Mouse (Mus musculus) MEL-GATA-1-ER (cell line): ENCODE results near the gene Ears2.

Experiments
- DNase-seq: peaks from one replicate; pipeline ENCODE4 v3.0.0-alpha.2; 2012; ENCODE audit warnings: low read depth; ENCODE audit errors: extremely low read depth

Ears2 gene

DNA sequence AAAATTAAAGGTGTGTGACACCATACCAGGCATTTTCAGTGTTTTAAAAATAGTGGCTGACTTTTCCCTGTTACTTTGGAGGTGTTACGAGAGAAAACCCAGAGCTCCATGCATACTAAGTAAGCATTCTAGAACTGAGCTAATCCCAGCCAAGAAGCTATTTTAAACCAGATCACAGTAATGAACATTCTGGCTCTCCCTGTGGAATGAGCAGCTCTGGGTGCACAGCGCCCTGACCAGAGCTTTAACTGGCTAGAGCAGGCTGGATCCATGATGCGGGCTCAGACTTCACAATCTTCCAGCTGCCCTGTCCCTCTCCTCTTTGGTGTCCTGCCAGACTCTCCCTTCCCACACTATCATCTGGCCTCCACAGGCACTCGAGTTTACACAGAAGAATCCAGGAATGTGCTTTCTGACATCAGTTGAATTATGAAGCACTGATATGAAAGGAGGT, 21.9 kb downstream of the Ears2 start:
- DNase-seq = no peak

DNA sequence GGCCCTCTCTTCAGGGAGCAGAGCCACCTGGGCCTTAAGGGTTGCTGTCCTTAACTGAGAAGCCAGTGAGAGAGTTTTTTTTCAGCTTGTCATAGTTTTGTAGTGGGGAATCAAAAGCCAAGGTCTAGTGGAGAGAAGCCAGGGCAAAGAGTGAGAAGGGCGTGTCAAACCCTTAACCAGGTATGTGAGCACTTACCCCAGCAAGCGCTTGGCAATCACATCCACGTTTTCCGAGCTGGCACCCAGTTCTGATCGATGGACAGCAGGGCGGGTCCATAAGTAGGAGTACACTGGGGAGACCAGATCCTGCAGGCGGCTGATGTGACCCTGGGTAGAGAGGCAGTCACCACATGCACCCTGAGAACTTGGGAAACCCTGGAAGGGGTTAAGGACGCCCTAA, 23.0 kb downstream of the Ears2 start:
- DNase-seq = no peak

DNA sequence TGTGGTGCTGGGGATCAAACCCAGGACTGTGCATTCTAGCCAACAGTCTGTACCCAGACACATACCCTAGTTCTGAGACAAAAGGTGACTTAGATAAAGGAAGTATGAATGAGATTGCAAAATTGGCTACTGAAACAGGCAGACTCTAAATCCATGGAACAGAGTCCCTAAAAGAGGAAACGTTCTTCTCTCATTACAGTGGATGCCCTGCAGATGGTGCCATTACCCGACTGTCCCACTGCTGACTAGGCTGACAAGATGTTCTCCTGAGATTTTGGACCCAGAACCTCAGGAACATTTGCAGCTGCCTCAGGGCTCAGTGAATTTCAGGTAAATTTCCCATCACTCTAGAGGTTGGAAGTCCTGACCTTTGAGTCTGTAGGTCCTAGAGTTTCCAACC, 32.7 kb downstream of the Ears2 start:
- DNase-seq = no peak

DNA sequence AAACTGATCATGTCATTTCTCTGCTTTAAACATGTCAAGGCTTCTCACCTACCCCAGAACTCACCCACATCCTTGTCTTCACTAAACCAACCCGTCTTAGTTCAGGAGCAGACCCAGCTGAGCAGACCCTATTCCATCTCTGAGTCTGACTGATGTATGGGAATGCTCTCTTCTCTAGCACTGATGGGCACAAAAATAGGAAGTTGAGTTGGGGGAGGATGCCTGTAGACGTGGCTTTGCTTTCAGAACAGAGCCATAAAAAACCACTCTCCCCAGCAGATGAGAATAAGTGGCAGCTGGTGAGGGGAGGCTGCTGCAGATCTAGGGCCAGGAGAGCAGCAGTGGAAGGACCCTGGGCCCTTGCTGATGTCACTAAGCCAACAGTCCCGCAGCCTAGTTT, 33.7 kb downstream of the Ears2 start:
- DNase-seq = no peak

DNA sequence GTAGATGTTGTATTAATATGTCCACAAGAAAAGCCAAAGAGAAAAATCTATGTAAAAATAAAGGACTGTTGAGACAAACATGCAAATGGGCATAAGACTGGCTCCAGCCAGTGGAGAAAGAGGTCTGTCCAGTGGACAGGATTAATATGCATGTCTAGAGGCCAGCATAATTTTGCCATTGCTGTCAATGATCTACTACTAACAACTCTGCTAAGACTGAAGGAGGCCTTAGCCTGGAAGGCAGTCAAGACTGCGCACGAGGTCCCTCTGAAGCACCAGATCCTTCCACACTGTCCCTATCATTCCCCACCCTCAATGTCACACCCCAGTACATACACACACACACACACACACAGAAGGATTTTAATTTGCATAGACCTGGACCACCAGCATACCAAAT, 44.9 kb downstream of the Ears2 start:
- no peak for DNase-seq

DNA sequence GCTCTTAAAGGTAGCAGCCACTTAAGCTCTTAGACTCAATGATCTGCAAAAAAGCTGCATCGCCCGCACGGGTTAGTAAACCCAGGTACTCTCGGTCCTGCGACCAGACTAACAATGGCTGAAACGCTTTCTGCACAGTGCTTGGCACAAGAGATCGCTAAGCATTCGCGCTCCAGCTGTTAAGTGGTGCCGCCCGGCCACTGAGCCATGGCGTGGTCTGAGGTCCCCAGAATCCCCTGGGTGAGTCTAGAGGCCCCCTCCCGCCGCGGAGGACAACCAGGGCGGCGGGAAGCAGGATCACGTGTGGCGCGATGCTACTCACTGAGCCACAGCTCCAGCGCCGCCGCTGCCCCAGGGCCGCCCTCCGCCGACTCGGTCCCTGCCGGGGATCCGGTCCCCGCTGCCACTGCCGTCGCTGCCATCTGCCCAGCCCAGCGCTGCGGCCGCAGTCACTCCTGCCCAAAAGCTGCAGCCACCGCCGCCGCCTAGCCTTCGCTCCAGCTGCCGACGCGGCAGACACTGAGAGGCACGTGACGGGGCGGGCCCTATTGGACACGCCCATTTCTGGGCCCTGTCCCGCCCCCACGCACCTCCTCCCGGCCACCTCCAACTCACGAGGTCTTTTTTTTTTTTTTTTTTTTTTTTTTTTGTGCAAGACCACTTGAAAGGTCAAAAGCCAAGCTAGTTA, 46.3 kb downstream of the Ears2 start, which contains the start of gene Gga2:
TSS of gene Gga2 (minus strand) at position 556 of the 688 bp plus-strand sequence.
- peak; percentile 54 for DNase-seq

DNA sequence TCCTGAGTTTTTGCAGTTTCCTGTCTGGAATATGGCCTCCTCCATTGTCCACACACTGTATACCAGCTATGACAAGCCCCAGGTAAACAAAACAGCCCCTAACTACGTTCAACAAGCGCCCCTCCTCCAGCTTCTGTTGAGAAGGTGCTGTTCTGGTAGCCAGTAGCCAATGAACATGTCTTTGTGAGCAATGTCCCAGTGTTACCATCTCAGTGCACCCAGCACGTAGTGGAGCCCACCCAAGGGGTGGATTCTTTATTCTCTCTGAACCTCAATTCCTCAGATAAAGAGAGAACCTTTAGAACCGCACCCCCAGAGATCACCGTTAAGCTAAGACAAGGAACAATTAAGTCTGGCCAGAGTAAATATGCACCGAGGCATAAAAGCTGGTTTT, 46.8 kb downstream of the Ears2 start:
- DNase-seq = no peak

DNA sequence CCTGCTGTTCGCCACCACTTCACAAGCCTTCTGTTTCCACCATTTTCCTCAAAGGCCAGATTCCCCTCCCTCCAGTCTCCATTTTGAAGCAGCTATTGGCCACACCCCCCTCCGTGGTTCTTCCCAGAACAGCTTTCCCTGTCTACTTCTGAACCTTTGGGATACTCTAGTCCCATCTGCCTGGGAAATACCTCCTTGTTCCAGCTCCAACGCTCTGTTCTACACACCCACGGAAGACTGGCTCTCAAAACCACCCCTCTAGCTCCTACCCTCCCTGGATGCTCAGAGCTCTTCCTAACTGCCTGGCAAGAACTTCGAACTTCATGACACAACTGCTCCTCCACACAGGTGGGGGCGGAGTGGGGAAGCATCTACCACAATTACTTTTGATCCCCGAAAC, 48.1 kb downstream of the Ears2 start:
- no peak for DNase-seq

DNA sequence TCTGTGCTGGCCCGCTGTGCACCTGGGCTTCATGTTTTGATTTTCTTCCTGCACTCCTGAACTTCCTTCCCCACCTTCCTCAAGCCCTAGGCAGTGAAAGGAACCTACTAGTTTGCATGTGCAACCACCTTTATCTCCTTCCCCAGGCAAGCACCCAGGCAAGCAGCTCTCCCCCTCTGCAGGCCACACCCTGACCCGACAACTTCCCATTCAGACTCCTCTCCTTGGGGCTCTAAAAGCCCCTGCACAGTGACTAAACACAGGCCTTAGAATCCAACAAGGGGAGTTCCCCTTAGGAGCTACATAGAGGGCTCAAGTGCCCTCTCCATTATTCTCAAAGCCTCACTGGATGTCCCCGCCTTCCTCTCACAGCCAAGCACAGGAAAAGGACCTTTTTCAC, 48.8 kb downstream of the Ears2 start:
- peak; percentile 81 for DNase-seq

DNA sequence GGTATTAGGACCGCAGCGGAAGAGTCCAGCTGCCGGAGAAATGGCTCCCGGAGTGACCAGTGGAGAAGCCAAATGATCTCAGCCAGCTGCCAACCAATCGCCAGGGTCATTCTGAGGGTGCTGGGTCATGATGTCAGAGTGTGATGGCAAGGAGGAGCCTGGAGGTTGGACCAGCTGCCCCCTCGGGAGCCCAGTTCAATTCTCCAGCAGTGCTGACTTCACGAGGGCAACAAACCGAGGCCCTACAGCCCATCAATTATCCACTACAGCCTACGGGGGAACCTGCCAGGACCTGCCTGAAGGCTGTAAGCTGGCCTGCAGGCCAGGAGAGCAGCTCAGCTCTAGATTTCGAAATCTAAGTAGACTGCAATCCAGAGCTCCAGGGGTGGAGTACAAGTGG, 51.3 kb downstream of the Ears2 start:
- DNase-seq = no peak

DNA sequence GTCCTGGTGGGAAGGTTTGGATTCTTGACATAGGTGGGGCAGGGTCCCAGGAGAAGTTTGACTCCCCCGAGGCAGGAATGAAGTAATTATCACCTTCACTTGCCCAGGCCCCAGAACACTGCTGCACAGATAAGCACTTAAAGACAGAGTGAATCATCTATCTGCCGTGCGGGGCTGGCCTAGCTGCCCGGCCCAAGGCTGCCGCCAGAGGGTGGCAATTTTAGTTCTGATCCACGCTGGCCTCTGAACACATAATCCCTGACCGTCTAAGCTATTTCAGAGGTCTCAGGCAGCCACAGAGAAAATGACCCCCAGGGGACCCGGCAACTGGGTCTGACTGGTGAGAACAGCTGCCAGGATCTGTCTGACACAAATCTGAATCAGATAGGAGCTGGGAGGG, 52.0 kb downstream of the Ears2 start:
- no peak for DNase-seq

DNA sequence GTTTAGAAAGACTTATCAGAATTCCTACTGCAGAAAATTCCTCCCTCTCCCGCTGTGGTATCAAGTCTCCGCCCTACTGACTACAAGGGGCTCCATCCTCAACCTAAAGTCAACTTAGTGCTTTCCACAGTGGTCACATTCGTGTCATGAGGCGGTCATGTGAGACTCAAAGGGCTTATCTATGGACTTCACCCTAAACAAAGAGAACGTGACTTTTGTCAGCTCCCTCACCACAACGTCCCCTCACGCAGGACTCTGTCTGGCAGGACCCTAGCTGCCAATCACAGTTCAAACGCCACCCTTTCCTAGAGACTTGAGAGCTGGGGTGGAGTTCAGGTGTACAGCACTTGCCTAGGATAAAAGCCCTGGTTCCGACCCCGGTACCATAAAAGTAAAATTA, 54.1 kb downstream of the Ears2 start:
- DNase-seq = no peak

DNA sequence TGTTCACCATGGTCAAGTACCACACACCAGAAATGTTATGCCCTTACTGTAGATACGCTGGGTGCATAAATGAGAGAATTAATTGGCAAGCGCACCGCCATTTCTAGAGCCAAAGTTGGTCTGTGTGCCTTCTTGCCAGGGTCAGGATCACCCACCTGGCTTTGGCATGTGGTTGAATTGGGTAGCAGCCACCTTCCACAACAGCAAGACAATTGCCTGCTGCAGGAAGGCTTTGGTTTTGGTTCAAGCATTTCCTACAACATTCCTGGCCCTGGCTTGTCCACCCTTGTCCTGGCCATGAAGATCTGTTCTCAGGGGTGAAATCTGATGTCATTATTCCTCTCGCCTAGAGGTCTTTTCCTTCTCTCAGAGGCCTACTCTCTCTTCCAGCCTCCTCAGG, 54.7 kb downstream of the Ears2 start:
- DNase-seq = no peak

DNA sequence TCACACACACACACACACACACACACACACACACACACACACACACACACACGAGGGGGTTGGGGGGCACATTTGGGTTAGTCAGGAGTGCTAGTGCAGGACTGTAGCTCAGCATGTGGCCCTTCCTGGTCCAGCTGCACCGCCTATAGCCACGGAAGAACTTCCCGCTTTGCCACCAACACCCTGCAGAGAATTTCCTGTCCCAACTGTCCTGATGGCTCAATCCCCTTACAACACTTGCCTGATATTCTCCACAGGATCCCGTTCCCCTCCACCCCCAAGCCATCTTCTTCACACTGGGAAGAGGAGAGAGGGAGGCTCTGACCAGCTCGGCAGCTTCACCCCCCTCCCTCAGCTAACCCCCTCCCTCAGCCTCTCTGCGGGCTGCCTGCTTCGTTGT, 66.7 kb downstream of the Ears2 start:
- DNase-seq = no peak

DNA sequence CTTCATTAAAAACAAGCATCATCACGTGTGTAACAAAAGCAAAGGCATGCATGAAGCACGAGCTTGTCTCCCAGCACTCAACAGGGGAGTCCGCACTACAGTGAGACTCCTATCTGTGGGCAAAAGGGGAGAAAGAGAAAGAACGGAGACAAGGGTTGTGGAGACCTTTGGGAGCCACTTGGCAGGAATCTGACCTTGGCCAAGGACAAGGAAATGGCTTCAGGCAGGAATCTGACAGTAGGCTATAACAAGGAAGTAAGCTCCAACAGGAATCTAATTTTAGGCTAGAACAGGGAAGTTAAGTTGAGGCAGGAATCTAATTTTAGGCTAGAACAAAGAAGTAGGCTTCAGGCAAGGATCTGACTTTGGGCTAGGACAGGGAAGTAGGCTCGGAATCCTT, 71.1 kb downstream of the Ears2 start:
- DNase-seq = no peak
